Mouse (Mus musculus): Measurements from ENCODE around the gene Gm20521.

Gm20521 gene

GRCm38 (mm10) chr14:54883154-54884021 lies at the start of gene Gm20521, which contains the start of gene Bcl2l2:
Gene Gm20521, plus strand, starts transcription at chr14:54883441.
Gene Bcl2l2, plus strand, starts transcription at chr14:54883377.
- peak; percentile 64 for DNase-seq (ENCODE audit: low read depth, low spot score)

- DNase-seq (ENCODE audit: low read depth, low spot score): peak; percentile 63
These were observed 39.8 kb upstream of the Gm20521 start for GRCm38 (mm10) chr14:54843461-54843860.

- DNase-seq (ENCODE audit: low read depth, low spot score): no peak
These were observed 27.5 kb upstream of the Gm20521 start for GRCm38 (mm10) chr14:54855726-54856125.

GRCm38 (mm10) chr14:54856703-54857102 lies 26.5 kb upstream of the Gm20521 start:
- DNase-seq (ENCODE audit: low read depth, low spot score): no peak

GRCm38 (mm10) chr14:54857891-54858290 lies 25.4 kb upstream of the Gm20521 start:
- no peak for DNase-seq (ENCODE audit: low read depth, low spot score)

- peak; percentile 81 for DNase-seq (ENCODE audit: low read depth, low spot score)
These were observed 22.7 kb upstream of the Gm20521 start for GRCm38 (mm10) chr14:54860511-54860910.

GRCm38 (mm10) chr14:54863501-54864312 lies 19.5 kb upstream of the Gm20521 start:
- DNase-seq (ENCODE audit: low read depth, low spot score): peak; percentile 89

GRCm38 (mm10) chr14:54864313-54865036 lies 18.8 kb upstream of the Gm20521 start:
- peak; percentile 37 for DNase-seq (ENCODE audit: low read depth, low spot score)

- no peak for DNase-seq (ENCODE audit: low read depth, low spot score)
These were observed 17.6 kb upstream of the Gm20521 start for GRCm38 (mm10) chr14:54865626-54866025.

- no peak for DNase-seq (ENCODE audit: low read depth, low spot score)
These were observed 17.0 kb upstream of the Gm20521 start for GRCm38 (mm10) chr14:54866268-54866667.

- peak; percentile 75 for DNase-seq (ENCODE audit: low read depth, low spot score)
These were observed 16.3 kb upstream of the Gm20521 start for GRCm38 (mm10) chr14:54866936-54867335.

GRCm38 (mm10) chr14:54868026-54868425 lies 15.2 kb upstream of the Gm20521 start:
- DNase-seq (ENCODE audit: low read depth, low spot score): no peak

- no peak for DNase-seq (ENCODE audit: low read depth, low spot score)
These were observed 12.4 kb upstream of the Gm20521 start, which contains the start of gene Homez for GRCm38 (mm10) chr14:54870861-54871260. Gene Homez, minus strand, starts transcription at chr14:54870961.

- DNase-seq (ENCODE audit: low read depth, low spot score): no peak
These were observed 9.1 kb upstream of the Gm20521 start for GRCm38 (mm10) chr14:54874165-54874564.

GRCm38 (mm10) chr14:54875844-54876538 lies 7.2 kb upstream of the Gm20521 start:
- no peak for DNase-seq (ENCODE audit: low read depth, low spot score)

- peak; percentile 89 for DNase-seq (ENCODE audit: low read depth, low spot score)
These were observed 6.6 kb upstream of the Gm20521 start for GRCm38 (mm10) chr14:54876539-54877047.

- DNase-seq (ENCODE audit: low read depth, low spot score): peak; percentile 75
These were observed 6.1 kb upstream of the Gm20521 start, which contains the start of gene Ppp1r3e for GRCm38 (mm10) chr14:54877048-54877715. Gene Ppp1r3e, minus strand, starts transcription at chr14:54877550.

- DNase-seq (ENCODE audit: low read depth, low spot score): no peak
These were observed 926 bp downstream of the Gm20521 start for GRCm38 (mm10) chr14:54884022-54884712.

GRCm38 (mm10) chr14:54885309-54885708 lies 2.1 kb downstream of the Gm20521 start:
- no peak for DNase-seq (ENCODE audit: low read depth, low spot score)

- DNase-seq (ENCODE audit: low read depth, low spot score): no peak
These were observed 9.0 kb downstream of the Gm20521 start, which contains the start of gene Pabpn1 for GRCm38 (mm10) chr14:54892200-54892599. Gene Pabpn1, plus strand, starts transcription at chr14:54892500.

All from CD4-positive, CD25-positive, alpha-beta regulatory T cell, adult 2 months (primary cell).